Mouse (Mus musculus): ENCODE measurements at regions not wholly inside any gene's neighbourhood (a gene's known extent, or its start where the extent isn't known, plus 50 kb on each side); places are given as distances from the start of the nearest gene placed in this dataset.

DNA sequence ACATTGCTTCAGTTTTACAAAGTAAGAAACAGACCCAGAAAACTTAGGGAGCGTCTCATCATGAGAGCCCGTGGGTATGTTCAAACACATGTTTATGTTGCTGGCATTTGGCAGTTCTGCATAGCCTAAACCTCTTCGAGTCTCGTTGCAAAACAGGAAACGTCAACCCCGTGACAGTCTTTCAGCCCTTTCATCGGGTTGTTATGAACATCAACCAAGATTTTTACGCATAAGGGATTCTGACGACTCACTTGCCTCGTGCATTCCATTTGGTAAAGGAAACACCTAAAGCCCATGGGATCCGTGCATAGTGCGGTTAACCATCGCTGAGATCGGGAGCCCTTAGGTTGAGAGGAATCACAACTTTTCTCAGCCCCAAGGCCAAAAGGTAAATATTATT is 115.7 kb downstream of the Gpam start:
- no peak for DNase-seq (ENCODE audit: low spot score in 2 of 2)

DNA sequence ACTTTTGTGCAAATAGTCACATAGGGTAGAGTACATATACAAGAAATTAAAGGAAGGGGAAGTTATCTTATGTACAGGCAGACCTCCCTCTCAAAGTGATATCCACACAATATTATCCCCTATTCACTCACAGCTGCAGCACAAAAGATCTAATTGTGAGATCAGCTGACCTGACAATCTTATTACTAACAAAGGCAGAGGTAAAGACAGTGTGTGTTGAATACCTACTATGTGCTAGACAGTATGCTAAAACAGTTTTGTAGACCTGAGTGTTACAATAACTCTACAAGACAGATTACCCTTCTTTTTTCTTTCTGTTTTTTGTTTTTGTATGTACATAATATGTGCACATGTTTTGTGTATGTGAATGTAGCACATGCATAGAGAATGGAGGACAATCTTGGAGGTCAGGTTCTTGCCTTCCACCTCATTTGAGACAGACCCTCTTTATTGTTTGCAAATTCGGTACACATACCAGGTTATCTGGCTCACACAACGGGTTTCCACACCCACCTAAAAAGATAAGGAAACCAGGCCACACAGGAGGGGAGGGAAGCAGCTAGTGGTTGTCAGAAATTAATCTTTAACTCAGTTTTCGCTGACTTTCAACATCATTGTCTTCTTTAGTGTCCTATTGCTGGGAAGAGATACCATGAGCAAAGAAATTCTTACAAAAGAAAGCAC is 118.4 kb downstream of the Gpam start:
- no peak for DNase-seq (ENCODE audit: low spot score in 2 of 2)

- no peak for DNase-seq (ENCODE audit: low spot score in 2 of 2)
Observed at GRCm38 (mm10) chr19:54989982-54990381, 137.1 kb downstream of the Gpam start.

DNA sequence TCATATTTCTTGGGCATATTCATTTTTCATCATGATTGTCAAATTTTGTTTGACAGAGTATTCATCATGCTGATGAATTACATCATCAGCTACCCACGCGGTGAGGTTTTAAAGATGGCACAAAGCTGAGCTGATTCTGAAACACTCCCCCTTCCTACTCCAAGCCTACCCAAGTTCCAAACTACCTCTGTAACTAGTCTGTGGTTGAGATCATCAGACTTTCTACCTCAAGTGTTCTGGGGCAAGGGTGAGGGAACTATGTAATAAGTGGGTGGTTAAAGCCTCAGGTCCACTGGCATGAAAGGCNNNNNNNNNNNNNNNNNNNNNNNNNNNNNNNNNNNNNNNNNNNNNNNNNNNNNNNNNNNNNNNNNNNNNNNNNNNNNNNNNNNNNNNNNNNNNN is 142.5 kb downstream of the Gpam start:
- no peak for DNase-seq (ENCODE audit: low spot score in 2 of 2)

DNA sequence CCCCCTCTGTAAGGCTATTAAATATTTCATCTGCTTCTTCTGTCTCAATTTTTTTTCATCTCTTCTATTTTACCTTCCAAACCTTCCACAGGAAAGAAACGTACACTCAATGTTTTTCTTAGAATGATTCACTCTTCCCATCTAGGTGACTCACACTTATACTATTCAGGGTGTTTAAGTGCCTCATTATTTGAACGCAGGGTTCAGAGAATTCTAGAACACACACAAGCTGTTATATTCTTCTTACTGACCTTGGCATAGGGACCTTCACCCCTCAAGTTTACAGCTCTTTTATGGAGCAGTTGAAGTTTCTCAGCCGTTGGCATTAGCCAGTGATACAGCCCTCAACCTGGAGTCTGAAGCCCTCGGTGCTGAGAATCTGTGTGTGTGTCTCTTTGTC is 144.2 kb downstream of the Gpam start:
- DNase-seq (ENCODE audit: low spot score in 2 of 2), result no peak

DNA sequence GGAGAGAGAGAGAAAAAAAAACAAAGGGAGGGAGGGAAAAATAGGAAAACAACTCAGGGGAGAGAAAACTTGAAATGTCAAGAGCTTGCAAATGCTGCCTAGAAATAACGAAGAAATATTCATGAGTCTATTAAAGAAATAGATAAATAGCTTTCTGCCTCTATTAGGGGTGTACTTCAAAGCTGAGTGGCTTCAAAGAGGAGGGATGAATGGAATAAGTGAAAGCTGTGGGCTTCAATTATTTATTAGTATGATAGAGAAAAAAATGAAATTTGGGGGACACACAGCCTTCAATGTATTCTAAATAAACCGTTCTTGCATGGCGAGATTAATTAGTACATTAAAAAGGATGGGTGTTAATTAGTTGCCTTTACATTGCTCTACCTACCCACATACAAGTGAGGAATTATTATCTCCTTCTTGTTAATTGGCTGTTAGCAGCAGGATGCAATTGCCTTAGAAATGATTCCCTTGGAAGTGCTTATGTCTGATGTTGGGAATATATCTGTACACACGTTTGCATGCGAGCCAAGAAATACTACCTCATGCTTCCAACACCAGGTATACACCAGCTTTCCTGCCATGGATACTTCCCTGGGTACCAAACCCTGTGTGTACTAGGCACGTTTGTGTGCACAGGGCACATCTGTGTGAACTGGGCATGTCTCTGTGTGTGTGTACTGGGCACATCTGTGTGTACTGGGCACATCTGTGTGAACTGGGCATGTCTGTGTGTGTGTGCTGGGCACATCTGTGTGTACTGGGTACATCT is 155.4 kb downstream of the Gpam start:
- DNase-seq (ENCODE audit: low spot score in 2 of 2), result no peak

- no peak for DNase-seq (ENCODE audit: low spot score in 2 of 2)
Observed at GRCm38 (mm10) chr19:54958328-54958727, 168.7 kb downstream of the Gpam start.

DNA sequence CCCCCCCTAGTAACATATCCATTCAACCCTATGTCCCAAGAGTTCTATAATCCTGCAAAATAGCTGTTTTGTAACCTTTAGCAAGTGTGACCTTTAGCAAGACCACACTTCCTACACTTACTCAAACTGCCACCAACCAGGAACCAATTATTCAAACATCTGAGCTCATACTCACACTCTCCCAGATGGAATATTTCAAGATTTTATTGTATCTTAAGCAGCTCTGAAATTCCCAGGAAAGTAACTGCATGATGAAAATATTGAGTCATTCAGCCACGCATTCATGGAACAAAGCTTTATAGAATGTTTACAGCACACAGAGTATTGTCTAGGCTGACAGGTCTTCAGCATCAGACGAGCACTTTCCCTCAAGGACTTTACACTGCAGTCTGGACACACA is 171.9 kb downstream of the Gpam start:
- no peak for DNase-seq (ENCODE audit: low spot score in 2 of 2)

DNA sequence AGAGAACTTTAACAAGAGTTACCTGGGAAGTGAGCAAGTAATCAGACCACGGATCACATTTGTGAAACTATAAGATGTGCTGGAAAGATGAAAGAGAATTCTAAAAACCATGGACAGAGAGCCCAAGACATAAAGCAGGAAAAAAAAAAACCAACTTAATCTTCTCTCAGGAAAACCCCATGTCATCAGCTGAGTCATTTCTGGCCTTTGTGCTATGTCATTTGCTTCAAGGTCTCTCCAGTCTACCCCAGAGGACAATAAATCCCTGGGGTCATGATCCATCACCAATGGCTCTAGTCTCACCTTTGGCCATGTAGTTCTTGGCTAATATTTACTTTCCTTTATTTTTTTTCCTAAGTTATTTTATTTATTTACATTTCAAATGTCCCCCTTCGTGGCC is 174.5 kb downstream of the Gpam start:
- DNase-seq (ENCODE audit: low spot score in 2 of 2), result no peak

GRCm38 (mm10) chr19:54948359-54949127 is 178.5 kb downstream of the Gpam start:
- DNase-seq (ENCODE audit: low spot score in 2 of 2), result no peak

DNA sequence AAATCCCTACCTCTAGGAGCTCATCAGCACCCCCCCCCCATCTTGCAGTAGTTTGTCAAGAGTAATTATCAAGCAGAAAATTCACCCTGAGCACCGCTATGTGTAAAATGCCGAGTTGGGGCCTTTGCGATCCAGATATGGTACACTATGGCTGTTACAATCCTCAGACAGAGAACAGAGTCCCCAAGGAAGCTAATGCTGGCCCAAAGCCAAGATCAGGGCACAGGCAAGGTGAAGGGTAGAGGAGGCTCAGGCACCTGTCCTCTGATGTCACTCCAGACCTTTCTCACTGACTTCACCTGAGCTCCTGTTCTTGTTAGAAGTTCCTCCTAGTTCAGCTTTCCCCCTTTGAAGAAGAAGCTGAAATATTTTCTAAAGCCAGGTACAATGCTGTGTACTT is 179.5 kb downstream of the Gpam start:
- no peak for DNase-seq (ENCODE audit: low spot score in 2 of 2)

DNA sequence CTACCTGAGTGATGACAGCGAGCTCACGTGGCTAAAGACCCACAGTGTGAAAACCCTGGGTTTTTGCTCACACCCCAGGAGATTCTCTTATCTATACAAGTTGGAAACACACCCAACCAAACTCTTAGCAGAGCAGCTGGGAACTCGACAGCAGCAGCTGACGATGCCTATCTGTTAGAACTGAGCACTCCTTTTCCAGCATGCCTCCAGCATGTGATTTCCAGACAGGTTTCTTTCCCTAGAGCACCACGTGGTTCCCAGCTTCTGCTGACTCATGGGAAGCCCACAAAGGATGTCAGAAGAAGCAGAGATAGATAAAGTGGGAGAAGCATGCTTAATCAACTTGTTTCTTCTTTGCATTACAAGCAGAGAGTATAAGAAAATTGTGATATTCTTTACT is 194.5 kb downstream of the Gpam start:
- DNase-seq (ENCODE audit: low spot score in 2 of 2), result peak; percentile 32 to 50

DNA sequence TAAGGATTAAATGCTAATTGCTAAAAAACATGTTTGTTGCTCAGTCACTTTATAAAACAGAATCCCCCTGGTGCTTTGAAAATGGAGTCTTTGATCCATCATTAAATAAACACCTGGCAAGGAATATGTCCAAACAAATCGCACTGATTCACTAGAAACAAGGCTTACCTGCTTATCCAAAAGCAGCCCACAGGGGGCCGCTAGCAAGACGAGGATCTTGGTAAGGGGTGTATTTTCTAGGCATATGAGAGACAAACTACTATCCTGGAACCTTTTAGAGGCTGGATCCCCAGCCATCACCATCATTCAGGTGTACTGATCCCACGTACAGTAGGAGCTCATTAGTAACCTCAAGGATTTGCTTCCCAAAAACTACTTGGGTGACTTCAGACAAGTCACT is 201.2 kb downstream of the Gpam start:
- DNase-seq (ENCODE audit: low spot score in 2 of 2), result no peak

GRCm38 (mm10) chr19:54919597-54919996 is 207.4 kb downstream of the Gpam start:
- no peak for DNase-seq (ENCODE audit: low spot score in 2 of 2)

- peak; percentile 26 to 34 for DNase-seq (ENCODE audit: low spot score in 2 of 2)
Observed at GRCm38 (mm10) chr19:54893622-54894021, 233.4 kb downstream of the Gpam start.

GRCm38 (mm10) chr19:54867078-54867477 is 260.0 kb downstream of the Gpam start:
- DNase-seq (ENCODE audit: low spot score in 2 of 2), result no peak

GRCm38 (mm10) chr19:54855190-54855589 is 271.8 kb downstream of the Gpam start:
- no peak for DNase-seq (ENCODE audit: low spot score in 2 of 2)

DNA sequence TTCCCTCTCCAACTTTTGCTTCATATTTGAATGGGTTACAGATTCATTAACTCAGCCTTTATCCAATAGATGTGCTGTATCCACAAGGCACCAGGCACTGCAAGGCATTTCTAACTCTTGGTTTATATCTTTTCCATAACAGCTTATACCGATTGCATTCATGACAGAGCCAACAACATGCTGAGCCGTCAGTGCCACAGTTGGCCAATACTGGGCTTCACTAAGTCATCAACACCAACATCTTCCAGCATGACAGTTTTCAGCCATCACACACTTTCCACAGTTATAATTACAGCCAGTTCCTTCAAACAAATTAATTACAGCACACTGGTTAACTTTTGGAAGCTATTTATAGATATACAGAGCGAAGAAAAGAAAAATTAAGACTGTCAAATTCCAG is 288.8 kb downstream of the Gpam start:
- DNase-seq (ENCODE audit: low spot score in 2 of 2), result no peak

DNA sequence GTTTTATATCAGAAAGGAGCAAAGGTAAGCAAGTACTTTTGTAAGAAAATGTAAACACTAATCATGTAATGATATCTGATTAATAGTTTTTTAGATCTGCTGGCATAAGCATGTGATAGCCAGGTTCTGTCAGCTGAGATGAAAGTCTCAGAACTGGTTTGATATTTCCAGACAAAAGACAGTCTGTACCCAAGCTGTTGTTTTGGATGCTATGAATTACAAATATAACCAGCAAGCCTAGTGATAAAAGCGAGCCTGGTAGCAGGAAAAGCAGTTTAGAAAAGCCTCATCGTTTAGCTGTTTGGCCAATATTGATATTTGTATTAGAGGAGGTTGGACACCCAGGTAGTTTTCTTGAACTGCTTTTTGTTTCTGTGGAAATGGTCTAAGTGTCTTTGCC is 290.6 kb downstream of the Gpam start:
- DNase-seq (ENCODE audit: low spot score in 2 of 2), result no peak

- DNase-seq (ENCODE audit: low spot score in 2 of 2), result no peak
Observed at GRCm38 (mm10) chr19:54822161-54822560, 304.9 kb downstream of the Gpam start.

GRCm38 (mm10) chr19:54820587-54820986 is 306.5 kb downstream of the Gpam start:
- DNase-seq (ENCODE audit: low spot score in 2 of 2), result no peak

DNA sequence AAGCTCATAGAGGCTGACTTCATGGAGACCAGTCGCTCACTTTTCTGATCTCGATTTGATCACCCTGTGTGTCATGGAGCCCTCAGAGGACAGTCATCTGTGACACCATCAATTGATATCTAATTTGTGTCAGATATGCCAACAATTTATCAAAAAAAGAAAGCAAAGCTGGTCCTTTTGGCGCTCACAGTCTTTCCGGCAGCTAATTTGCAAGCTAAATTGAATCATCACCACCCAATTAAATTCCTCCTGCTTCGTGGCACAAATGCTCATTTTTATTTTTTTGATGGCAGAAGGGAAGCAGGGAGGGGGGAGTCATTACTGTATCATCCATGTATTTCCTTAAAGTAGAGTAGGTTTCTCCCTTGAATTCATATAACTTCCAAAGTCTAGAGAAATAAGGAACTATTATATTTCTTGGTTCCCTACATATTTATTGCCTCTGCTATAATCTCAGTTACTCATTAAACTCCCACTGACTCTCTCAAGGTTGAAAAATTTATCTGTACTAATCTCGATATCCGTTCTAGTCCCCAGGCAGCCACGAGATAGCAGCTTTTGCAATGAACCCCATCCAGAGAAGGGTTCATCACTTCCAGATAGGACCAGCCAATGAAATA is 325.8 kb downstream of the Gpam start:
- DNase-seq (ENCODE audit: low spot score in 2 of 2), result no peak
